Mouse (Mus musculus) small intestine, adult 2 months (tissue): ENCODE data around the gene Xndc1.

Experiments
- CTCF ChIP-seq: fragments of 200-500 bp; IDR thresholded peaks from 2 replicates; pipeline ENCODE4 v1.5.1; 2012; ENCODE audit warnings: low read depth, mild to moderate bottlenecking, control low read depth, inconsistent platforms, low read length, moderate library complexity, mixed read lengths; ENCODE audit not compliant: insufficient replicate concordance, insufficient read length; ENCODE audit errors: extremely low read depth
- POLR2A ChIP-seq: fragments of 200-500 bp; IDR thresholded peaks from 2 replicates; pipeline ENCODE4 v1.6.1; 2012; ENCODE audit warnings: low read depth, mild to moderate bottlenecking, control low read depth, inconsistent platforms, low read length, moderate library complexity

DNA sequence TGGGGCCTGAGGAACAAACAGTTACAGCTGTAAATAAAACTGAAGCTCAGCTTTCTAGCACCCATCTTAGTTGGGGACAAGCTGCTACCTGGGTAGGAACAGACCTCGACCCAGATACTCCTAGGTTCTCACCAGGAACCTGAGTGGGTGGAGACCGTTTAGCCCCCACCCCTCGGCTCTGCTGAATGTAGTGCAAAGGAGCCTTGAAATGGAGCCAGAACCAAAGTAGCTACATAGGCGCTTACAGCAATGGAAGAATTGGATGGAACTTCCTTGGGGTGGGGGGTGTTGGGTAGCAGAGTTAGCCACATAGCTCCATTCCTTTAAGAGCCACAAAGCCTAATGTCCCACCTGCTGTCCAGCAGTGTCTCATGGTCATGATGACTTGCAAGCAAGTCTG lies 48.4 kb upstream of the Xndc1 start:
- TF ChIP-seq POLR2A (no peak), CTCF (no peak)
